Comparison of ENCODE assay signal across 8 mouse cellular contexts in genomic region chr7:125469937-125470336, GRCm38 (mm10). TPM values are rescaled to one million over a fixed set of nuclear protein-coding genes. Genes with fewer than 3 reads are reported as not detected.
DNase-seq lines count a peak whose midpoint lies in the region; ATAC-seq and TF ChIP-seq lines count a peak whose summit lies in the region.

No protein-coding gene starts in this region.

- TF ChIP-seq CTCF in lung, adult 2 months (IDR thresholded peaks at IDR 0.05; ENCODE audit: insufficient read depth, low read length) = peak; percentile 98

- TF ChIP-seq POLR2A in lung, adult 2 months (IDR thresholded peaks at IDR 0.05; ENCODE audit: borderline replicate concordance, extremely low read depth, low read depth, low read length) = no peak

- 21% methylated on average over 5 of the region's 5 CpGs for WGBS in kidney, embryonic 16.5 days
- 29% methylated on average over 5 of the region's 5 CpGs for WGBS in lung, adult 2 months

- H3K9ac ChIP-seq in kidney, embryonic 16.5 days (replicated peaks; ENCODE audit: low read length) = no peak overlapping the region

- no peaks in the 10 kb centered on the region for H3K27me3 ChIP-seq in kidney, embryonic 16.5 days (ENCODE audit: insufficient read depth, low read length)

- H3K4me1 ChIP-seq in kidney, embryonic 16.5 days (ENCODE audit: insufficient read depth, low read length) = peaks cover 12% of the 10 kb centered on the region
- peaks cover 10% of the 10 kb centered on the region for H3K4me1 ChIP-seq in lung, adult 2 months (ENCODE audit: control insufficient read depth, insufficient read depth, low read length)

- H3K4me3 ChIP-seq in kidney, embryonic 16.5 days (ENCODE audit: low read length) = no peak overlapping the region
- no peak overlapping the region for H3K4me3 ChIP-seq in lung, adult 2 months (replicated peaks; ENCODE audit: extremely low read depth, low read depth, low read length)

- no peak overlapping the region for H3K4me2 ChIP-seq in kidney, embryonic 16.5 days (replicated peaks; ENCODE audit: low read depth, low read length)

- DNase-seq in A20 (ENCODE audit: low read depth, low spot score) = peak; percentile 82
- DNase-seq in heart, adult 8-10 months (ENCODE audit: low spot score) = peak; percentile 74
- peak; percentile 71 for DNase-seq in lung, adult 2 months
- DNase-seq in ovary, postnatal 10 days (ENCODE audit: low spot score) = peak; percentile 31
- DNase-seq in thymus, postnatal 0 days (ENCODE audit: low spot score) = peak; percentile 78

- H3K9me3 ChIP-seq in kidney, embryonic 16.5 days (ENCODE audit: low read length) = no peaks in the 10 kb centered on the region

- H3K36me3 ChIP-seq in kidney, embryonic 16.5 days (ENCODE audit: insufficient read depth, low read length) = peaks cover 46% of the 10 kb centered on the region

- H3K27ac ChIP-seq in kidney, embryonic 16.5 days (ENCODE audit: low read length) = no peak overlapping the region

- ATAC-seq in activated CD4-positive, CD25-positive, alpha-beta regulatory T cell, adult 4 months = peak; percentile 24
- ATAC-seq in common myeloid progenitor, adult 5-6 weeks (replicated peaks; ENCODE audit: low read depth, poor library complexity, severe bottlenecking) = peak; percentile 45
- peak; percentile 7; the same call in 1 of the 2 replicates for ATAC-seq in kidney, embryonic 16.5 days (ENCODE audit: low FRiP score, low TSS enrichment)

RNA-seq across cellular contexts. Expression of gene Nsmce1, which starts 21.5 kb away (rescaled TPM):
- 100 to 1,000 TPM; 115 to 134 TPM for polyA plus RNA-seq in activated CD4-positive, CD25-positive, alpha-beta regulatory T cell, adult 4 months (2017; shearing (Covaris generic))
- 75.2 and 99.7 TPM in 2 replicates for total RNA-seq in common myeloid progenitor, adult 5-6 weeks (2017)
- total RNA-seq in heart, adult 8-10 months (2022) = 10 to 100 TPM; 28.9 to 33.1 (median 31.3) TPM
- polyA plus RNA-seq in kidney, embryonic 16.5 days (2015; fragmentation: Nextera tagmentation; extraction: Ambion mirVana) = 131 and 137 TPM in 2 replicates
- polyA plus RNA-seq in lung, adult 2 months (2012; rRNA removed) = 35.5 and 38.0 TPM in 2 replicates
- polyA plus RNA-seq in thymus, postnatal 0 days (2015; fragmentation: Nextera tagmentation; extraction: Ambion mirVana) = 191 and 200 TPM in 2 replicates

RNA-seq across cellular contexts. Expression of gene Kdm8, which starts 25.5 kb away (rescaled TPM):
- 1 to 10 TPM; 4.0 to 4.8 TPM for polyA plus RNA-seq in activated CD4-positive, CD25-positive, alpha-beta regulatory T cell, adult 4 months (2017; shearing (Covaris generic))
- total RNA-seq in common myeloid progenitor, adult 5-6 weeks (2017) = 6.1 and 6.9 TPM in 2 replicates
- total RNA-seq in heart, adult 8-10 months (2022) = 1 to 10 TPM; 3.6 to 6.0 (median 4.0) TPM
- 13.3 and 14.1 TPM in 2 replicates for polyA plus RNA-seq in kidney, embryonic 16.5 days (2015; fragmentation: Nextera tagmentation; extraction: Ambion mirVana)
- 4.6 and 6.0 TPM in 2 replicates for polyA plus RNA-seq in lung, adult 2 months (2012; rRNA removed)
- 12.6 and 15.1 TPM in 2 replicates for polyA plus RNA-seq in thymus, postnatal 0 days (2015; fragmentation: Nextera tagmentation; extraction: Ambion mirVana)

Comparison
In these comparisons a context has a peak if more than half of its experiments do, and no peak if none do; other contexts are left out.
1. DNase-seq: peak in every context shown above with its lines; median percentile 82 in A20; 78 in thymus, postnatal 0 days; 74 in heart, adult 8-10 months; 71 in lung, adult 2 months; 31 in ovary, postnatal 10 days.